Mouse (Mus musculus) gonadal fat pad, adult 2 months (tissue): ENCODE measurements around the gene Gmppa. TPM values are rescaled to one million over a fixed set of nuclear protein-coding genes. Genes with fewer than 3 reads are reported as not detected.
A peak's percentile ranks its signal among the peaks of the same experiment; 100 is the strongest.

ENCODE experiments used
- DNase-seq: peaks from one replicate; pipeline ENCODE4 v3.0.0-alpha.2; 2012; ENCODE audit warnings: low read depth
- polyA plus RNA-seq: library from polyadenylated mRNA; depleted of rRNA; stranded (reverse); fragments of >200 nt; gene quantifications from 2 replicates; pipeline ENCODE4 v1.2.3, GENCODE M21; 2012

The Gmppa gene
- polyA plus RNA-seq, 1 experiment = 161 TPM

DNA sequence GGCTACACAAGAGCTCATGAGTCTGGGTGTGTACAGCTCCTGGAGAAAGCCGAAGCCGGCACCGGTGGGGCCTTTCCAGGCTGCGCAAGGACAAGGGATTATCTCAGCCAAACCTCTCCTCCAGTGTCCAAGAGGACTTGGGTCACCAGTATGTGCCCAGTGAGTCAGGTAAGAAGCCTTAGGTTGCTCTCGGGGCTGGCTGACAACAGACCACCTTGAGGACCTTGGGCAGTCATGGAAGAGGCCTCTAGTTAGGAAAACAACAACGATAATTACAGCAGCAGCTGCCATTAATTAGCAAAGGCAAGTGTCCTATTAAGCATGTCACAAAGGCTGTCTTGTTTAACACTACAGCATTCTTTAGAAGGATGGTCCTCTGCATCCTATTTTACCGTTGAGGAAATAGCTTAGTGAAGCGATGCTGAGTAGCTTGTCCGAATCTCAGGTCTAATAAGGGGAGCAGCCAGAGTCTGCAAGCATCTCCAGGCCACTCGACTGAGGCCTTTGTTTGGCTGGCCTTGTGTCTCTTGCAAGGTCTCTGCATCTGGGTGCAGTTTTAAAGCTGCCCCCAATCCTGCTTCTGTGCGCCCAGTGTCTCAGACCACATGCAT, 11.8 kb upstream of the Gmppa start:
- no peak for DNase-seq

- DNase-seq = no peak
Measured at GRCm38 (mm10) chr1:75425796-75426471, 9.8 kb upstream of the Gmppa start.

DNA sequence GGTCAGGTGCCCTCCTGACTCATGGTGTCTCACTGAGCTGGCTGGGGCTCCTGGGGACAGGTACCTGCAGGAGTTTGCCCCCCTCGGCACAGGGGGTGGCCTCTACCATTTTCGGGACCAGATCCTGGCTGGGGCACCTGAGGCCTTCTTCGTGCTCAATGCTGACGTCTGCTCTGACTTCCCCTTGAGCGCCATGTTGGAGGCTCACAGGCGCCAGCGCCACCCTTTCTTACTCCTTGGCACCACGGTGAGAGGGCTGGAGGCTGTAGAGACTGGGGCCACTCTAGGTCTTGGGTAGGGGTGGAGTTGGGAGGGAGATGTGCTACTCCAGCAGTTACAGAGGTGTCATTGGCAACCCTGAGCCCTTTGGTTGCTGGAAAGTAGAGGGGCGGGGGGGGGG, 3.1 kb downstream of the Gmppa start:
- no peak for DNase-seq

- no peak for DNase-seq
Measured at GRCm38 (mm10) chr1:75440661-75441060, 4.9 kb downstream of the Gmppa start.

DNA sequence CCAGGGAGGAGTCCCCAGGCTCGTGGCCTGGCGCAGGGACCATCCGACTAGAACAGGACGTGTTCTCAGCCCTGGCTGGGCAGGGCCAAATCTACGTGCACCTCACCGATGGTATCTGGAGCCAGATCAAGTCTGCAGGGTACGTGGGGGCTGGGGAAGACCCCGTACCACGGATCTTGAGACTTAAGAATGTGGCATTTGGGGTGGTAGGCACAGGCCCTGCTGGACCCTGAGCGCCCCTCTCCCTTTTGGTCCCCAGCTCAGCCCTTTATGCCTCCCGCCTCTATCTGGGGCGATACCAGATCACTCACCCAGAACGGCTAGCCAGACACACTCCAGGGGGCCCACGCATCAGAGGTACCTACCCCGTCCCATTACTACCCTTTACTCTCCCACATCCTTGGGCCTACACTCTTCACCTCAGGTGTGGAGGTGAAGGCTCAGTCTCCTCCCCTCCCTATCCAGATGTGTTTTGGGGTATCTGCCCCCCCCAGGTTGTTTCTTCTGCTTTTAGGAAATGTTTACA, 5.8 kb downstream of the Gmppa start:
- DNase-seq = no peak

DNA sequence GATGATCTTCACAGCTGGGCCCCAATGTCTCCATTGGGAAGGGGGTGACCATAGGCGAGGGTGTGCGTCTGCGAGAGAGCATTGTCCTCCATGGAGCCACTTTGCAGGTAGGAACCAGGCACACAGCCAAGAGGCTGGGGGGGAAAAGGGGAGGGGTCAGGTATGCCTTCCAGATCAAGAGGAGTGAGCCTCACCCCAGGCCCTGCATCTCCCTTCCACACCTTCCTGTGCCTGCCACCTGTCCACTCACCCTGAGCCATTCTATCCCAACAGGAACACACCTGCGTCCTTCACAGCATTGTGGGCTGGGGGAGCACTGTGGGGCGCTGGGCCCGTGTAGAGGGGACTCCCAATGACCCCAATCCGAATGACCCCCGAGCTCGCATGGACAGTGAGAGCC, 6.4 kb downstream of the Gmppa start:
- no peak for DNase-seq

GRCm38 (mm10) chr1:75442811-75443210, 7.1 kb downstream of the Gmppa start:
- peak; percentile 27 for DNase-seq

DNA sequence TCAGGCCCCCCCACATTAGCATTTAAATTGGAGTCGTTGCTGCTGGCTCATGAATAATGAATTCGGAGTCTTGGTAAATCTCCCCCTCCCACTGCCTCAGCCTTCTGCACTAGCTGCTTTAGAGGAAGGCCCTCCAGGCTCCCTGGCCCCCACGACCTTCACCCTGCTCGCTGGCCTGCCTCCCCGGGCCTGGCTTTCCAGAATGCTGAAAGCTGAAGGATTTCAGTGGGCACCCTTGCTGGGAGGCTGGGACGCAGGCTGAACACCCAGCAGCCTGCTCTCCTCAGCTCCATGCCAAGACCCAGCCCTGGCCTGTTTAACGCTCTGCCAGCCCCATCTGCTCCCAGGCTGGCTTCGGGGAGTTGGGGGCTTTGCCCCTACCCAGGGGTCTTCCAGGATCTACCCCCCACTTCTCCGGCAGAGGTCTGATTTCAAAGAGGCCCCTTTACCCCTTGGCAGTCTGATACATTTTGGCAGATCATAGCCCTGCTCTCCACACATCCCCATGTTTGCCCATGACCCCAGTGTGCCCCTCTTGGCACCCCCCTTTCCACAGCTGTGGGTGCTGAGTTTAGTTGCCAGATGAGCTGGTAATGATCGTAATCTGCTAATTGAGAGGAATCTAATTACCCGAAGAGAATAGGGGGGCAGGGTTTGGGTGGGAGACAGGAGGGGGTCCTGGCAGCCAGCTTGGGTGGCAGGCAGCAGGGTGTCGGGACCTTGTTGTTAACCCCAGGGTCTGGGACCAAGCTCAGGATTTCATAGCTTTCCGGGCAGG, 7.7 kb downstream of the Gmppa start:
- no peak for DNase-seq

GRCm38 (mm10) chr1:75444208-75444607, 8.5 kb downstream of the Gmppa start:
- DNase-seq = no peak

DNA sequence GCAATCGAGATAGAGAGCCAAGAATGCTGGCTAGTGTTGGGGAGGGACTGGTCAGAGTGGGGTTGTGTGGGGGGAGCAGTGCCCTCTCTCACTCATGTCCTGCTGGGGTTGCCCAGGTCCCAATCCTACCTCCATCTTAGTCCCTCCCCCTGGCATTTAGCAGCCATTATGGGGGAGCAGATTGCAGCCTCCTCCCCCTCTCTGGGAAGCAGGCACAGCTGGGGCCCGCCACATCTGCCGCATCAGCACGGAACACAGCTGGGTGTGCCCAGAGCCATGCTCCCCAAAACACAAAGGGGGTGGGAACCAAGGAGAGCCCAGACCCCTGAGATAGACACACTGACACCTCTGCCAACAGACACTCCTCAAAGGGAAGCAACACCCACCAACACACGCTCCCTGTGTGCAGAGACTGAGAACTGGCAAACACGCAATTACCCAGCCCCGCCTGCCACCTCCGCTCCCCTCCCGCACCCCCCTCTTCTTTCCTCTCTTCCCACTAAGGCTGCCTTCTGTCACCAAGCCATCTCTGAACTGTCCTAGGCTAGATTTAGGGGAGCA, 9.5 kb downstream of the Gmppa start:
- no peak for DNase-seq

- no peak for DNase-seq
Measured at GRCm38 (mm10) chr1:75445751-75446611, 10.3 kb downstream of the Gmppa start.

DNA sequence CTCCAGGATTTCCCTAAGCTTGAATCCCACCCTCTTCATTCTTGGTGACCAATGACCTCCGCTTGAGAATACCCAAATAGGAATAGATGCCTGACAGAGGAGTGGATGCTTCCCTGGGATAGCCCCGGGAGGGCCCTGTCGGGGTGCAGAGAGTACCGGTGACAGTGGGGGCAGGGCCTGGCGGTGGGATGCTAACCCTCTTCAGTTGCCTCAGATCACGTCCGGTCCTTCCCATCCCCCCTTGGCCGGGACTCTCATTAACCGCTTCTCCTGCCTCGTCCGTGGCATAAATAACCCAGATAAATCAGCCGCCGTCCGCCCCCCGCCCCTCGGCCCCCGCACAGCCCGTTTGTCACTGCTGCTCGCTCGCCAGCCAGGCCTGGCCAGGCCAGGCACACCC, 10.9 kb downstream of the Gmppa start:
- no peak for DNase-seq

- no peak for DNase-seq
Measured at GRCm38 (mm10) chr1:75447265-75448051, 11.7 kb downstream of the Gmppa start.

DNA sequence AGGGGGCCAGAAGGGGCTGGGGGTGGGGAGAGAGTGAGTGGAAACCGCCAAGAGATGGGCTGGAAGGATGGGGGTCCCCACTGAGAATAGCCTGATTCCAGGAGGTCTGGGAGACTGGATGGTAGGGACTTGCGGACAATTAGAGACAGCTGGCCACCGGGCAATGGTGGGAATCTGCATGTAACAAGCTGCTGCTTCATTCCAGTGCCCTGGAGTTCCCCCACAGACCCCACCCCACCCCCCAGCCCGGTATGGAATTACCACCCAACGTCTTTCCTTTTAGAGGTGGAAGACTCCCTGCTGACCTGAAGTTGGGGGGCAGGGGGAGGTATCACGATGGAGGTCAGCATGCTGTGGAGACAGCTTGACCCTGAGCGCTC, 12.3 kb downstream of the Gmppa start:
- no peak for DNase-seq

DNA sequence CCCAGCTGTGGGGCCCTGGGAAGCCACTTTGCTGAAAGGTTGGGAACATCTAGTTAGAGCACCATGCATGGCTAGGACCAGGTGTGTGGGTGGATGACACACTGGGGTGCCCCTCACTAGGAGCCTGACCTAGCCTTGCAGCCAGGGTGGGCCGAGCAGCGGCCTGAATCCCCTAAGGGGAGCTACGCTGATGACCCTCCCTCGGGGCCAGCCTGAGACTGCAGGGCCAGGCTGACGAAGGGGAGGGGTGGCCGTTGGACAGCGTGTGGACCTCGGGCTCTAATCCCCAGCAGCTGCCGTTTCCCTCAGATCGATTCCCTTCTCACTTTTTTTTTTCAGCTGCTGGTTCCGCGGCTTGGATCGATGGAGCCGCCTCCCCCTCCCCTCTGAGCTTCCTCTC, 13.2 kb downstream of the Gmppa start:
- no peak for DNase-seq

DNA sequence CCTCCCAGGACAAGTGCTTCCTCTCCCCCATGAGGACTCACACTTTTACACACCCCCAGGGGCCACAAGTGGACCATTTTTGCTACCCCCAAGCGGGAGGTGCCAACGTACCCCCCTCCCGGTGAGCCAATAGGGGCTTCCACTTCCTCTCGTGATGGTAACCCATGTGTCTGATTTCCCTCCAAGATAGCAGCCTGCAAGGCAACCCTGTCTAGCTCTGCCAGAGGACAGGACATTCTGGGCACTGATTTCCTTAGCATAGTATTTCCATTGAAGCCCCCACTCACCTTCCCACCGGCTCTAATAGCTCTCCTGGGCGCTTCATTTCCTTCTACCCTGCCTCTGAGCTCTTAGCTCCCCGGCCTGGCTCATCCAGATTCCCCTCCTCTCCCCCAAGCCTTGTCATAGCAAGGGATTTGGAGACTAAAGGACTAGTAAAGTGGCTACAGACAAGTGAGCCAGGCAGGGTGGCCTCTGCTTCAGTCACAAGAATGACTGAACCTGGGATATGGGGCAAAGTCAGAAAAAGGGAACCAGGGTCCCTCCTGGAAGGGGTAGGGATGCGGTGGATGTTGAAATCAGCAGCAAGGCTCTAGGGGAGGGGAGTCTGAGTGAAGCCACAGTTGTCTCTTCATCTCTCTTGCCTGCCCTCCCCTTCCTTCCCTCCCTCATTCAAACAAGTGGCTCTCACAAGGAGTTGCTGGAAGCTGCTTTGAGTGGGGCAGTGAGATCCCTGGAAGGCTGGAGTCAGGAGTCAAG, 13.8 kb downstream of the Gmppa start:
- no peak for DNase-seq

- DNase-seq = no peak
Measured at GRCm38 (mm10) chr1:75450314-75451005, 14.7 kb downstream of the Gmppa start, which contains the start of gene Asic4. Asic4 (plus strand) TSS chr1:75450436.

DNA sequence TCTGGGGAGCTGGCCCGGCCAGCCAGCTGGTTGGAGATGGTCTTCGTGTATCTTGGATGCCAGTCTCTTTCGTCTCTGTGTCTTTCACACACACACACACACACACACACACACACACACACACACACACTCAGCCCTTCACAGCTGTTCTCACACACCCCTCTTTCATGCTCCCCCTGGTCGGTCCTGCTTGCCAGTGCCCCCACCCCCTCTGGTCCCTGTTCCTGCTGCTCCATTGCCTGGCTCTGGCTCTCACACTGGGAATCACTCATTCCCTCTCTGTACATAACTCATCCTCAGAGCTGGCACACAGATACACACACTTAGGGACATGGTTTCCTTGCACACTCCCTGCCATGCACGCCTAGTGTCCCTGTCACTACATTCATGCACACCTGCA, 16.2 kb downstream of the Gmppa start:
- no peak for DNase-seq

DNA sequence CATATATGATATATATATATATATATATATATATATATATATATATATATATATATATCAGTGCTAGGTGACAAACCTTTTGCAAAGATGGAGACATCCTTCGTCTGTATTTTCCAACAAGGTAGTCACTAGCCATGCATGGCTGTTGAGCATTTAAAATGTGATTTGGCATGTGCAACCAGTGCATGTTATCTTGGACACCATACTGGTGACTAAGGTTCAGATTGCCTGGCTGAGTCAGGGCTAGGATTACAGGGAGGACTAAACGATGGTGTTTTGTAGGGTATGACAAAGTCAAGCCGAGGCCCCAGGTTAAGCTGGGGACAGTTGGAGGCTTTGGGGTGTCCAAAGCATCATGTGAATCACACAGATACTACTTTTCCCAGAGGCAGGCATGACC, 19.7 kb downstream of the Gmppa start:
- no peak for DNase-seq
